Mouse (Mus musculus) heart, adult 2 months (tissue): Measurements from ENCODE around the gene Abcc10.

Experiments
- CTCF ChIP-seq: fragments of 200-600 bp; IDR thresholded peaks from 2 replicates; pipeline ENCODE4 v1.8.1; 2022; ENCODE audit warnings: antibody characterized with exemption, mild to moderate bottlenecking, moderate library complexity
- EP300 ChIP-seq: fragments of 200-500 bp; IDR thresholded peaks from 2 replicates; pipeline ENCODE4 v1.6.1; 2011; ENCODE audit warnings: low read depth, low read length, control low read depth; ENCODE audit not compliant: insufficient read depth
- POLR2A ChIP-seq: fragments of 200-500 bp; IDR thresholded peaks from 2 replicates; pipeline ENCODE4 v1.6.1; 2011; ENCODE audit warnings: mild to moderate bottlenecking, low read depth, low read length, control low read depth; ENCODE audit not compliant: insufficient read depth

DNA sequence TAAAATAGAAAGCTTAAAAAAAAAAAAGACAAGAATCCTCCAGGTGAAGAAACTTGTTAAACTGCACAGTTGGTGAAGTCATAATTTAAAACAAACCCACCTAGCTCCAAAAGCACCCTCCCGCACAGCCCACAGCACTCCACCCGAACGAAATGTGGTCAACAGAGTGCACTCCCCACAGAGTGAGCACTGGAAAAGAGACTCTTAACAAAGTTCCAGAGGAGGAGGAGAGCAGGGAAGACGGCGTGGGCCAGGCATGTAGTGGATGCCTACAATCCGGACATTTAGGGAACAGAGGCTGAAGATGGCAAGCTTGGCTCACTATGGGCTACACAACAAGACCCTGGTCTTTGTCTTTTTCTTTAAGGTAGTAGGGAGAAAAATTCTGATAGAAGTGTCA is 53.1 kb downstream of the Abcc10 start:
- no peak for TF ChIP-seq CTCF
- TF ChIP-seq POLR2A: no peak
- TF ChIP-seq EP300: no peak
